Mouse (Mus musculus): ENCODE results near the gene Irf2bpl. TPM values are rescaled to one million over a fixed set of nuclear protein-coding genes. Genes with fewer than 3 reads are reported as not detected.
A peak's percentile ranks its signal among the peaks of the same experiment; 100 is the strongest.

The Irf2bpl gene
- polyA plus RNA-seq, 1 experiment from 2014 or later = 67.0 TPM

DNA sequence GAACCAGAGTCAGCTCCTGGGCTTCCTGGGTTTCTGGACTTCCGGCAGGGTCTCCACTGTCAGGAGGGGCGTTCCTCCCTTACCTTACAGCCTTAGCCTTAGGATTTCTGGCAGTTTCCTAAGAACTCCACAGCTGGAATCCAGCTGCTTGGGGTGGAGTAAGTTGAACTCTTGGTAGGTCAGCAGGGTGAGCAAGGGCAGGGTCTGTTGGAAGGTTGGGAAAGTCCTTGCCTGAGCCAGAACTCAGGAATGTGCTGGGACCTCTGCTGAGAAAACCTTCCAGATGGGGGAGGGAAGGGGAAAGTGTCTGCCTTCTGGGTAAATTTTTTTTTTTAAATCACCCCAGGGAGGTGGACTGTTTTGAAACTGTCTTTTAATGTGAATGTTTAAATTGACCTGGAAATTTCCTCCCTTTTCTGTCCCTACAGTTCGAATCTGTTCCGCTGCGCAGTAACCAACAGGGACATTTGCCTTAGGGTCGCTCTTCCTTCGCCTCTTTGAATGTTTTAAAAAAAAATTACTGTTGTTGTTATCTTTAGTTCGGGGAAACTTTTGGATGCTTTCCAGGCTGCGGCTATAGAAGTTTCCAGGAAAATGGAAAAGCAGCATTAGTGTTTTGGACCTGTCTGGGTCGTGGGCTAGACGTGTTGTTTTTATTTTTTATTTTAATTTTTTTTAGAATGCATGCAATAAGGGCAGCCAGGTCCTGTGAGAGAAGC is 15.0 kb upstream of the Irf2bpl start:
- H3K9me3 ChIP-seq (ENCODE audit: control insufficient read depth, low read length) = no peaks in the 10 kb centered on the region
- no peaks in the 10 kb centered on the region for H3K27me3 ChIP-seq (replicated peaks; ENCODE audit: control insufficient read depth, insufficient read depth, low read length)
- 52% methylated on average over 11 of the region's 11 CpGs for WGBS
- no peak overlapping the region; the same call in 1 of the 2 replicates for H3K27ac ChIP-seq (ENCODE audit: low read length)
- no peaks in the 10 kb centered on the region for H3K36me3 ChIP-seq (ENCODE audit: control insufficient read depth, insufficient read depth)
- no peak overlapping the region for H3K4me3 ChIP-seq (replicated peaks; ENCODE audit: low read length)
- ATAC-seq = no peak
- H3K4me1 ChIP-seq (replicated peaks; ENCODE audit: control insufficient read depth, insufficient read depth, low read length) = peaks cover 53% of the 10 kb centered on the region
- 0 out of 2 replicates have a peak overlapping the region, but pooled peaks have one; percentile 7 for H3K9ac ChIP-seq (replicated peaks; ENCODE audit: low read depth, low read length)
- H3K4me2 ChIP-seq (ENCODE audit: low read length) = no peak overlapping the region

DNA sequence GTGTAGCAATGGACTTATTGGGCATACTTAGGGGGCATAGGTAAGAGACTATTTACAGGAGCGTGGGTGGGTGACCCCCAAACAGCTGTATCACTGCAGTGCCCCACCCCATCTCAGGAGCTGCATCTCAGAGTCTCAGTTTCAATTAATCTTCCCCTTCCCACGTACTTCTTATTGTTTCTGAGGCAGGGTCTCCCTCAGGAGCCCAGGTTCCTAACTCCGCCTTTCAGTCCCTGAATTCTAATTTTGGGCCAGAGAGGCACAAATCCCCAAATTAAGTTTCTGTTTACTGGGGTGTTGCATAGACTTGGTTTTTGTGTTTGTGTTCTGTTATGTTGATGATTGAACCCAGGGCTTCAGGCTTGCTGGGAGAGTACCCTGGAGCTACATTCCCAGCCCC is 13.8 kb upstream of the Irf2bpl start:
- 46% methylated on average over 3 of the region's 3 CpGs for WGBS
- H3K36me3 ChIP-seq (ENCODE audit: control insufficient read depth, insufficient read depth) = no peaks in the 10 kb centered on the region
- peak overlapping the region; percentile 100 for H3K27ac ChIP-seq (ENCODE audit: low read length)
- peak overlapping the region; percentile 67 for H3K4me2 ChIP-seq (ENCODE audit: low read length)
- H3K9ac ChIP-seq (replicated peaks; ENCODE audit: low read depth, low read length) = peak overlapping the region; percentile 59
- no peaks in the 10 kb centered on the region for H3K27me3 ChIP-seq (replicated peaks; ENCODE audit: control insufficient read depth, insufficient read depth, low read length)
- ATAC-seq = no peak
- peaks cover 59% of the 10 kb centered on the region for H3K4me1 ChIP-seq (replicated peaks; ENCODE audit: control insufficient read depth, insufficient read depth, low read length)
- no peak overlapping the region for H3K4me3 ChIP-seq (replicated peaks; ENCODE audit: low read length)
- no peaks in the 10 kb centered on the region for H3K9me3 ChIP-seq (ENCODE audit: control insufficient read depth, low read length)

DNA sequence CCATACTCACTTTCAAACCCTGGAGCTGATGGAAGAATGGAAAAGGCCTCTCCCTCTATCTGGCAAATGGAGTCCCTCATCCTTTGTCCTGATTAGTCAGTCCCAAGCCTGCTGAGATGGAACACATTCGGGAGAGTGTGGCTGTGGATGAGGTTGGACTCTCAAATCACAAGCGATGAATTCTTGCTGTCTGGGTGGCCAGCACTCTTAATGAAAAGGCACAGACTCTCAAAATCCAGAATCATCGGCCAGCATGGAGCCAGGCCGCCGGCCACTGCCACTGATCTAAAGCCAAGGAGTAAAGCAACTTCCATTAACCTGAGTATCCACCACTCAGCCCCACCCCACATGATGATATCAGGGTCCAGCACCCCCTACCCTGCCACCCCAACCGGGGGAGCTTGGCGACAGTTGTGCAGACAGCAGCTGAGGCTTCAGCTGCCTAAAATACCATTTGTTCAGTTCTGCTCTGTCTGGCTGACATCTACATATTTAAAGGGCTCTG is 13.2 kb upstream of the Irf2bpl start:
- WGBS = 21% methylated on average over 7 of the region's 7 CpGs
- H3K4me2 ChIP-seq (ENCODE audit: low read length) = peak overlapping the region; percentile 67
- H3K27ac ChIP-seq (ENCODE audit: low read length) = peak overlapping the region; percentile 100
- H3K9ac ChIP-seq (replicated peaks; ENCODE audit: low read depth, low read length) = peak overlapping the region; percentile 59
- H3K4me3 ChIP-seq (replicated peaks; ENCODE audit: low read length) = no peak overlapping the region
- H3K4me1 ChIP-seq (replicated peaks; ENCODE audit: control insufficient read depth, insufficient read depth, low read length) = peaks cover 65% of the 10 kb centered on the region
- H3K27me3 ChIP-seq (replicated peaks; ENCODE audit: control insufficient read depth, insufficient read depth, low read length) = no peaks in the 10 kb centered on the region
- H3K9me3 ChIP-seq (ENCODE audit: control insufficient read depth, low read length) = no peaks in the 10 kb centered on the region
- no peak for ATAC-seq
- no peaks in the 10 kb centered on the region for H3K36me3 ChIP-seq (ENCODE audit: control insufficient read depth, insufficient read depth)

DNA sequence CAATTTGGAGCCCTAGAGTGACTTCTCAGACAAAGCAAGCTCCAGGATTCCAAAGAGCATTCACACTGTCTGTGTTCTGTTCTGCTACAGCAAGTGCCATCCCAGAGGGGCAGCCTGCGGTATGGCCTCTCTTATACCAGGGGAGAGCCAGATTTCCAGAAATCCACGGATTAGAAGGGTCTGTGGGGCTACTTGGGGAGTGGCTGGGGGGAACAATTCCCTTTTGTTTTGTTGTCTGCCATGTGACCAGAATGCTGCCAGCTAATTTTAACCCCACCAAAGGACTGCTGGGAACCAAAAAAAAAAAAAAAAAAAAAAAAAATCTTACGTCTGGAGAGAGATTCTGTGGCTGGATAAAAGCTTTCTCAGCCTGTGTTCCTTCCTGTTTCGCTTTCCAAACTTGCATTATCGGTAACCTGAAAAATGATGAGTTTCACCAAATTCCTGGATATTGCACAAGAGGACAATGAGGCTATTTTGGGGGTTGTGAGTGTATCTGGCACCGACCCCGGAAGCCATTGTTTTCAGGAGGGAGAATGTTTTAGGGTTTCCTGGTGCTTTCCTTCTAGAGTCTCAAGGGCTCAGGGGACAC is 12.4 kb upstream of the Irf2bpl start:
- no peaks in the 10 kb centered on the region for H3K27me3 ChIP-seq (replicated peaks; ENCODE audit: control insufficient read depth, insufficient read depth, low read length)
- 5% methylated on average over 7 of the region's 7 CpGs for WGBS
- H3K4me3 ChIP-seq (replicated peaks; ENCODE audit: low read length) = peak overlapping the region; percentile 21
- peak overlapping the region; percentile 67 for H3K4me2 ChIP-seq (ENCODE audit: low read length)
- peak overlapping the region; percentile 100 for H3K27ac ChIP-seq (ENCODE audit: low read length)
- H3K9me3 ChIP-seq (ENCODE audit: control insufficient read depth, low read length) = no peaks in the 10 kb centered on the region
- ATAC-seq = no peak
- H3K36me3 ChIP-seq (ENCODE audit: control insufficient read depth, insufficient read depth) = no peaks in the 10 kb centered on the region
- H3K4me1 ChIP-seq (replicated peaks; ENCODE audit: control insufficient read depth, insufficient read depth, low read length) = peaks cover 71% of the 10 kb centered on the region
- H3K9ac ChIP-seq (replicated peaks; ENCODE audit: low read depth, low read length) = peak overlapping the region; percentile 59

DNA sequence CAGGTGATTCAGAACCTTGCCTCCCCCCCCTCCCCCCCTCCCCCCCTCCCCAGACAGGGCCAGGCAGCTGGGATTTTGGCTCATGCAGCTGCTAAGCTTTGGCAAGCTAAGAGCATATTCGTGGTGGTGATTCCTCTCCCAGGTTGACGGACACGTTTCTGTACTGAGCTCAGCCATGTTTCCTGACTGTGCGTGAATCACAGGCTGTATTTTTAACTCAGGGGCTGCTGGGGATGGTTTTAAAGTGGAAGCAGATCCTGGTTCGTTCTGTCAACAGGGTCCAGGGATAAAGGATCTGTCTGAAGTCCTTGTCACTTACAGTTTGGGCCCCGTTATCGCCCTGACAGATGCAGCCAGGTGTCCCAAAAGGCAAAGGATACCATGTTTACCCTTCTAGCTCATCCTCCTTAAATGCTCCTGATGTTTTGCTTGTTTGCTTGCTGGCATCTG is 11.9 kb upstream of the Irf2bpl start:
- H3K27ac ChIP-seq (ENCODE audit: low read length) = peak overlapping the region; percentile 100
- 7% methylated on average over 7 of the region's 7 CpGs for WGBS
- H3K4me2 ChIP-seq (ENCODE audit: low read length) = peak overlapping the region; percentile 67
- H3K9me3 ChIP-seq (ENCODE audit: control insufficient read depth, low read length) = no peaks in the 10 kb centered on the region
- ATAC-seq = no peak
- no peaks in the 10 kb centered on the region for H3K27me3 ChIP-seq (replicated peaks; ENCODE audit: control insufficient read depth, insufficient read depth, low read length)
- H3K36me3 ChIP-seq (ENCODE audit: control insufficient read depth, insufficient read depth) = no peaks in the 10 kb centered on the region
- H3K9ac ChIP-seq (replicated peaks; ENCODE audit: low read depth, low read length) = peak overlapping the region; percentile 59
- peak overlapping the region; percentile 21 for H3K4me3 ChIP-seq (replicated peaks; ENCODE audit: low read length)
- H3K4me1 ChIP-seq (replicated peaks; ENCODE audit: control insufficient read depth, insufficient read depth, low read length) = peaks cover 76% of the 10 kb centered on the region

DNA sequence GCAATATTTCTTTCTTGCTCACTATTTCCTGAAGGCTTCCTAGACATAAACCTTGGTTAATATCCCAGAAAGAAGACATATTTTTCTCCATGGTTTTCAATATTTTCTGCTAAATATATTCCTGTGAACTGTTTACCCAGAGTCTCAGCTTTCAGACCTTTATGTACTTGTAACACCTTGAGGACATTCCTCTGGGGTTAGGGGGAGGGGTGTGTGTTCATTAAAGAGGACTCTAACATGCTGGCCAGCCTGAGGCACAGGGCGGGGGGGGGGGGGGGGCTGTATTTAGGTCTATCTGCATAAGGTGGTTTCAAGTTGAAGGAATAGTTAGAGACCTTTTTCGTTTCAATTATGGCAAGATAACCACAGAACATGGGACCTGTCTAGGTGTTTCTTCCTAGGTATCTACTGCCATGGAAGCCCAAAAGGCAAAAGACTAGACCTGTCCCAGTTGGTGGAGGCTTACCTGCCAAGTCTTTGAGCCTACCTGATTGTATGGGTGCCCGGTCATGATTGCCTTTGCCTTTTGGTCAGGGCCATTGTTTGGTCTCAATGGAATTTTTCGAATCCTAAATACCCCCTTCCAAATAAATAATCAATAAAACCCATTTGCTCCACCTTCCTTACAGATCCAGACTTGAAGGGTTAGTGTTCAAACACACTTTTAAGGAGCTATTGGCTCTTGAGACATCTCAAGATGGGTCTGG is 11.3 kb upstream of the Irf2bpl start:
- H3K36me3 ChIP-seq (ENCODE audit: control insufficient read depth, insufficient read depth) = no peaks in the 10 kb centered on the region
- no peaks in the 10 kb centered on the region for H3K9me3 ChIP-seq (ENCODE audit: control insufficient read depth, low read length)
- no peaks in the 10 kb centered on the region for H3K27me3 ChIP-seq (replicated peaks; ENCODE audit: control insufficient read depth, insufficient read depth, low read length)
- ATAC-seq = no peak
- peak overlapping the region; percentile 67 for H3K9ac ChIP-seq (replicated peaks; ENCODE audit: low read depth, low read length)
- H3K4me1 ChIP-seq (replicated peaks; ENCODE audit: control insufficient read depth, insufficient read depth, low read length) = peaks cover 81% of the 10 kb centered on the region
- H3K4me2 ChIP-seq (ENCODE audit: low read length) = peak overlapping the region; percentile 67
- H3K27ac ChIP-seq (ENCODE audit: low read length) = peak overlapping the region; percentile 100
- peak overlapping the region; percentile 39 for H3K4me3 ChIP-seq (replicated peaks; ENCODE audit: low read length)
- 21% methylated on average over 4 of the region's 4 CpGs for WGBS

DNA sequence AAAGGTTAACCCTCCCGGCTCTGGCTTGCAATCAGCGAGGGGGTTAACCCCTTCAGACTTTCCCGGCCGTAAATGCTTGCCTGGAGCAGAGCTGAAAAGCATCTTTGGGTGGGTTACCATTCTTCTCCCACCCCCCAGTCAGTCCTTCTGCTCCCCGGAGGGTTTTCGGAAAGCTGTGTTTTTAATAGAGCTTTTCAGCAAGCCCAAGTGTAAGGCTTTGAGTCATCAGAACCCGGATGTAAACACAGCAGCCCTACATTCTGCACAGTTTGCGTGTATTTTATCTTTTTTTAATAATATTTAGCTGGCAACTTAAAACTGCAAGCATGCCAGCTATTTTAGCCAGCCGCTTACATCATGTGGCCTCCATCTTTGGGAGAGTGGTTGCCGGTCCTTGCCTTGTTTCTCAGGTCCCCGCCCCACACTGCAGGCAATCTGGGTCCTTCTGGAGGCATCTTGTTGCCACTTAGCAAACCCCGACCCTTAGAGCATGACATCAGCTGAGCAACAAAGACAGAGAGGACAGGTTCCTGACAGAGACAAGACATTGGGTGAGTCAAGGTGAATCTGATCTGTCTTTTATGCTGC is 10.3 kb upstream of the Irf2bpl start:
- WGBS = under 1% methylated on average over 12 of the region's 12 CpGs
- H3K27ac ChIP-seq (ENCODE audit: low read length) = peak overlapping the region; percentile 100
- H3K9ac ChIP-seq (replicated peaks; ENCODE audit: low read depth, low read length) = peak overlapping the region; percentile 67

DNA sequence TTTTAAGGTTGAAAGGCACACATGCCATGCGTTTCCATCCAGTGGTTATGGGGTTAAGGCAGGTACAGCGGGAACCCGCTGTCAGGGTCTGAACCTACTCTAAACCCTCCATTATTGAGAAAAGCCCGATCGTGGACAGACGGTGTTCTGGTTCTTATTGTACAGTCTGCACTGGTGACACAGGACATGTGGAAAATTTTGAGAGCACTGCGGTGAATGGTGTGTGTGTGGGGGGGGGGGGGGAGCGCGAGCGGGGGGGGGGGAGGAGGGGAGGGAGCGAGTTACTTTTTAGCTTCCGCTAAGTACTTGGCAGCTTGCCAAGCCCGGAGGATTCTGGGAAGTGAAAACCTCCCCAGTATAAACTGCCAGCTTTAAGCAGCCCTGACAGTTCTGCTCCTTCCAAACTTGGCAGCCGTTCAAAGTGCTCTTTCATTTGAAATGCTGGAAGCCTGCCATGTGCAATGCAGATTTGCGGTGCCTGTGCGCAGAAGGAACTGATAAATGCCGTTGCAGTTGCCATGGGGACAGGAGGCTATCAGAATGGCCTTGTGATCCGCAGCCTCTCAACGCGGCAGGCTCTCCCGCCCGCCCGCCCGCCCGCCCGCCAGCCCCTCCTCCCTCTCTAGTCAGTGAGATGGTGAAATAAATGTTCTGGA is 9.7 kb upstream of the Irf2bpl start:
- no peaks in the 10 kb centered on the region for H3K9me3 ChIP-seq (ENCODE audit: control insufficient read depth, low read length)
- peak overlapping the region; percentile 39 for H3K4me3 ChIP-seq (replicated peaks; ENCODE audit: low read length)
- peaks cover 87% of the 10 kb centered on the region for H3K4me1 ChIP-seq (replicated peaks; ENCODE audit: control insufficient read depth, insufficient read depth, low read length)
- 1% methylated on average over 22 of the region's 26 CpGs for WGBS
- no peaks in the 10 kb centered on the region for H3K36me3 ChIP-seq (ENCODE audit: control insufficient read depth, insufficient read depth)
- no peaks in the 10 kb centered on the region for H3K27me3 ChIP-seq (replicated peaks; ENCODE audit: control insufficient read depth, insufficient read depth, low read length)
- H3K27ac ChIP-seq (ENCODE audit: low read length) = peak overlapping the region; percentile 100
- peak overlapping the region; percentile 82 for H3K4me2 ChIP-seq (ENCODE audit: low read length)
- H3K9ac ChIP-seq (replicated peaks; ENCODE audit: low read depth, low read length) = peak overlapping the region; percentile 67
- peak; percentile 87 for ATAC-seq

More for the DNA sequence above, 10.3 kb upstream of the Irf2bpl start:
- no peaks in the 10 kb centered on the region for H3K9me3 ChIP-seq (ENCODE audit: control insufficient read depth, low read length)
- H3K36me3 ChIP-seq (ENCODE audit: control insufficient read depth, insufficient read depth) = no peaks in the 10 kb centered on the region
- peak; percentile 9 for ATAC-seq
- peaks cover 87% of the 10 kb centered on the region for H3K4me1 ChIP-seq (replicated peaks; ENCODE audit: control insufficient read depth, insufficient read depth, low read length)
- peak overlapping the region; percentile 67 for H3K4me2 ChIP-seq (ENCODE audit: low read length)
- H3K27me3 ChIP-seq (replicated peaks; ENCODE audit: control insufficient read depth, insufficient read depth, low read length) = no peaks in the 10 kb centered on the region
- peak overlapping the region; percentile 39 for H3K4me3 ChIP-seq (replicated peaks; ENCODE audit: low read length)

All from forebrain, embryonic 16.5 days (tissue).